Mouse (Mus musculus) ES-E14 (cell line): ENCODE data around the gene Smyd3.

Experiments used
- CHD2 ChIP-seq: IDR thresholded peaks from 2 replicates; pipeline ENCODE4 v1.6.1; 2014; ENCODE audit warnings: mild to moderate bottlenecking, low read depth, low read length, inconsistent platforms
- HCFC1 ChIP-seq: IDR thresholded peaks from 2 replicates; pipeline ENCODE4 v1.6.1; 2012; ENCODE audit warnings: low read length, inconsistent platforms, borderline replicate concordance; ENCODE audit not compliant: insufficient read depth
- ZNF384 ChIP-seq: IDR thresholded peaks from 2 replicates; pipeline ENCODE4 v1.6.1; 2012; ENCODE audit warnings: low read depth, low read length, inconsistent platforms

- no peak for TF ChIP-seq CHD2
- TF ChIP-seq HCFC1, result no peak
- no peak for TF ChIP-seq ZNF384
These were observed 403.5 kb downstream of the Smyd3 start for GRCm38 (mm10) chr1:179114385-179114784.
